Mouse (Mus musculus) lung, postnatal 0 days (tissue): ENCODE results near the gene Zfpm1. TPM values are rescaled to one million over a fixed set of nuclear protein-coding genes. Genes with fewer than 3 reads are reported as not detected.

Experiments
- ATAC-seq: fragments of 200-750 bp; cut with Nextera tagmentation; 2 replicates; pipeline ENCODE4 v1.8.0; 2017; ENCODE audit warnings: moderate library complexity
- DNase-seq: peaks from one replicate; pipeline ENCODE4 v3.0.0-alpha.2; 2016; ENCODE audit warnings: low spot score
- H3K27ac ChIP-seq: fragments of 300-500 bp; sonication (generic); 2 replicates; pipeline ENCODE4 v1.5.1; 2014; ENCODE audit warnings: antibody characterized with exemption, mild to moderate bottlenecking, low read length, mixed read lengths
- H3K27me3 ChIP-seq: fragments of 300-500 bp; sonication (generic); replicated peaks from 2 replicates; pipeline ENCODE4 v1.6.1; 2014; ENCODE audit warnings: low read length, mixed read lengths; ENCODE audit not compliant: insufficient read depth
- H3K36me3 ChIP-seq: fragments of 300-500 bp; sonication (generic); 2 replicates; pipeline ENCODE4 v1.6.1; 2014; ENCODE audit warnings: low read length, mixed read lengths; ENCODE audit not compliant: insufficient read depth
- H3K4me1 ChIP-seq: fragments of 300-500 bp; sonication (generic); 2 replicates; pipeline ENCODE4 v1.6.1; 2014; ENCODE audit warnings: antibody characterized with exemption, low read depth, low read length, mixed read lengths; ENCODE audit not compliant: insufficient read depth
- H3K4me2 ChIP-seq: fragments of 300-500 bp; sonication (generic); replicated peaks from 2 replicates; pipeline ENCODE4 v1.6.1; 2014; ENCODE audit warnings: low read depth, mild to moderate bottlenecking, low read length, moderate library complexity, mixed read lengths
- H3K4me3 ChIP-seq: fragments of 300-500 bp; sonication (generic); 2 replicates; pipeline ENCODE4 v1.5.1; 2014; ENCODE audit warnings: low read depth, low read length
- H3K9ac ChIP-seq: fragments of 300-500 bp; sonication (generic); replicated peaks from 2 replicates; pipeline ENCODE4 v1.6.1; 2014; ENCODE audit warnings: low read depth, mild to moderate bottlenecking
- H3K9me3 ChIP-seq: fragments of 300-500 bp; sonication (generic); 2 replicates; pipeline ENCODE4 v1.6.1; 2016; ENCODE audit warnings: low read length, mixed read lengths
- CTCF ChIP-seq: IDR thresholded peaks from 2 replicates; pipeline ENCODE4 v1.5.1; 2016; ENCODE audit warnings: antibody characterized with exemption, mild to moderate bottlenecking
- EP300 ChIP-seq: IDR thresholded peaks from 2 replicates; pipeline ENCODE4 v1.6.1; 2016; ENCODE audit warnings: antibody characterized with exemption, mild to moderate bottlenecking, control low read depth
- WGBS: fragments of 180-500 bp; shearing (Covaris S2); extraction: QIAGEN DNeasy Blood & Tissue Kit; methylation state at CpG from one replicate; pipeline ENCODE4 v1.1.7; 2014; 5-methylcytosine and 5-hydroxymethylcytosine counted together
- polyA plus RNA-seq: library from polyadenylated mRNA; unstranded; fragments of >200 nt; fragmentation: Nextera tagmentation; extraction: Ambion mirVana; gene quantifications from 2 replicates; pipeline ENCODE4 v1.2.1, GENCODE M21; 2015

Gene Zfpm1
- polyA plus RNA-seq, 1 experiment from 2014 or later: 1.7 TPM

- Histone ChIP-seq H3K9ac (no peak overlapping the region), H3K9me3 (no peaks in the 10 kb centered on the region), H3K27ac (no peak overlapping the region), H3K4me2 (no peak overlapping the region), H3K27me3 (no peaks in the 10 kb centered on the region), H3K36me3 (no peaks in the 10 kb centered on the region), H3K4me3 (no peak overlapping the region), H3K4me1 (no peaks in the 10 kb centered on the region)
- DNase-seq: no peak
- no peak for TF ChIP-seq EP300
- no peak for TF ChIP-seq CTCF
- no peak for ATAC-seq
- 70% methylated on average over 6 of the region's 6 CpGs for WGBS
Measured at GRCm38 (mm10) chr8:122245161-122245560, 36.8 kb upstream of the Zfpm1 start.

DNA sequence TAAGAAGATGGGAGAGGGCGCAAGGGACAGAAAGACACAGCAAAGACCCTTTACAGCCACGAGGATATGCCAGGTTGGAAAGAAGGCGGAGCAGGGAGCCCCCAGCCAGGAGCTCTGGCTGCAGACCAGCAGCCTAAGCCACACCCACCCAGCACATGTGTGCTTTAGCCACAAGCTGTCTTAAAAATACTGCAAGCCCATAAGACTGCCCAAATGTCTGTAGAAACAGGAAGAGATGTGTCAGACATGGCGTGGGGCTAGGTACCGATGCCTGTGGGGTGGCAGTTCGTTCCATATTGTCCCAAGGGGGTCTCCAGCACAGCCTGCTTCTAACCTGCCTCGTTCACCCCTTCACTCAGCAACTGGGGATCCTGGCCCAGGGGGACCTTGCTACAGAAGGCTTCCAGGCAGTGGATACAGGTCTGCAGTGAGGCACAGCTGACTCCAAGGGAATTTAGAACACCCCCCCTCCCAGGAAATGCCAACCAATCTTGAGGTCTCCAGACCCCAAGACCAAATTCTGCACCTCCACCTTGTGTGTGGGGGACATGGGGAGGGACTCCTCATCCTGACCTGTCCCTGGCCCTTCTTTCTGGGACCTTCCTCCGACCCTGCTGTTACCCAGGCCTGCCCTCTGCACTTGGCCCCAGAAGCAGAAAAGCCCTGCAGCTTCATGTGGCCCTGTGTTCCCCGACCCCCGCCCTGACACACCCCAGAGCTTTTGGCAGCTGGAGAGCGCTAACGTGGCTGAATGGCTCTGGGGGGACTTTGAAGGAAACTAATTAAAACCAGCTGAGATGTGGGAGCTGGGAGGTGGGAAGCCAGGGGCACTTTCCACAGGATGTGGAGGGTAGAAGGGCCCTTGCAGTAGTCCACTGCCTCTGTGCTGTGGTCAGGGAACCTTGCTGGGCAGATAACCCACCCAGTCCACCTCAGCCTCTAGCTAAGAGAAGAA is 35.4 kb upstream of the Zfpm1 start:
- no peaks in the 10 kb centered on the region for H3K27me3 ChIP-seq
- TF ChIP-seq CTCF (no peak), EP300 (no peak)
- ATAC-seq: no peak
- no peak overlapping the region for H3K4me2 ChIP-seq
- H3K9ac ChIP-seq: no peak overlapping the region
- H3K27ac ChIP-seq: no peak overlapping the region
- DNase-seq: no peak
- WGBS: 38% methylated on average over 12 of the region's 12 CpGs
- no peaks in the 10 kb centered on the region for H3K4me1 ChIP-seq
- H3K4me3 ChIP-seq: no peak overlapping the region
- H3K9me3 ChIP-seq: no peaks in the 10 kb centered on the region
- no peaks in the 10 kb centered on the region for H3K36me3 ChIP-seq

- WGBS: 75% methylated on average over 1 of the region's 1 CpGs
Measured at GRCm38 (mm10) chr8:122251739-122252138, 30.2 kb upstream of the Zfpm1 start.

DNA sequence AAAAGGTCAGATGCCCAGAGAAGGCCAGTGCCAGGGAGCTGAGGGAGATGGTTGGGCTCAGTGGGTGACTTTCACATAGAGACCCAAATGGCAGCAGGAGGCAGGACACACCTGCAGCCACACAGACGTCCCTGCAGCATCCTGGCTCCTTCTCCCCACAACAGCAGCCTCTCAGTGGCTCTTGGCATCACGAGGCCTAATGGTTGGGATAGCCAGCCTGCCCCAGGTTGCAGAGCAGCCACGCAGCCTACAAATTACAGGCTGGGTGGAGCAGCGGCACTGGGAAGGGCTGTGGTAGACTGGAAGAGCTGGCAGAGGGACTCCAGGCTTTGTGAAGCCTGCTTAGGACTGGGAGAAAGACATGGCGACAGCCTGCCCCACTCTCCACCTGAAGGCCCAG is 29.6 kb upstream of the Zfpm1 start:
- Histone ChIP-seq H3K4me1 (no peaks in the 10 kb centered on the region), H3K27me3 (no peaks in the 10 kb centered on the region), H3K4me2 (no peak overlapping the region), H3K9ac (no peak overlapping the region), H3K36me3 (no peaks in the 10 kb centered on the region), H3K4me3 (no peak overlapping the region), H3K27ac (no peak overlapping the region), H3K9me3 (no peaks in the 10 kb centered on the region)
- DNase-seq (no peak), ATAC-seq (no peak)
- TF ChIP-seq CTCF (no peak), EP300 (no peak)
- 51% methylated on average over 5 of the region's 5 CpGs for WGBS

More at GRCm38 (mm10) chr8:122251739-122252138, 30.2 kb upstream of the Zfpm1 start:
- H3K4me1 ChIP-seq: no peaks in the 10 kb centered on the region
- no peak overlapping the region for H3K27ac ChIP-seq
- H3K9me3 ChIP-seq: no peaks in the 10 kb centered on the region
- TF ChIP-seq EP300 (no peak), CTCF (no peak)
- no peaks in the 10 kb centered on the region for H3K27me3 ChIP-seq
- no peak for DNase-seq
- H3K9ac ChIP-seq: no peak overlapping the region
- H3K36me3 ChIP-seq: no peaks in the 10 kb centered on the region
- H3K4me2 ChIP-seq: no peak overlapping the region
- no peak for ATAC-seq
- H3K4me3 ChIP-seq: no peak overlapping the region

DNA sequence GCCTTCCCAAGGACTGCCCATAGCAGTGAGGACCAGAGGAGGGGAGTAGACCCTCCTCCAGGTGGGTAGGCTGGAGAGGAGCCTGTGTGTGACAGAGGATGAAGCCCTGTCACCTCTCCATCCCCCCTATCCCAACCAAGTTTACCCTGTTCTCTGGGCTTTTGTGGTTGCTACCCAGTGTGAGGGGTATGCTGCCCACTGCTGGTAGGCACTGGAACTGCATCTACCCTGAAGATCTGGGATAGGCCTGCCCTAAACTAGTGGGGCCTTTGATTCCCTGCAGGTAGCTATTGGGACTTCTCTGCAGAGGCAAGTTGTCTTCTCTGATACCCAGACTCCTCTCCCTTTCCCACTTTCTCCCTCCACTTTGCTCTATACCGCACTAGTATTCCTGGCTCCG is 22.6 kb upstream of the Zfpm1 start:
- 71% methylated on average over 2 of the region's 2 CpGs for WGBS
- Histone ChIP-seq H3K4me3 (no peak overlapping the region), H3K27me3 (no peaks in the 10 kb centered on the region), H3K4me1 (no peaks in the 10 kb centered on the region), H3K9ac (no peak overlapping the region), H3K36me3 (no peaks in the 10 kb centered on the region), H3K9me3 (no peaks in the 10 kb centered on the region), H3K4me2 (no peak overlapping the region), H3K27ac (no peak overlapping the region)
- ATAC-seq (no peak), DNase-seq (peak; percentile 50)
- TF ChIP-seq EP300 (no peak), CTCF (peak; percentile 99)

DNA sequence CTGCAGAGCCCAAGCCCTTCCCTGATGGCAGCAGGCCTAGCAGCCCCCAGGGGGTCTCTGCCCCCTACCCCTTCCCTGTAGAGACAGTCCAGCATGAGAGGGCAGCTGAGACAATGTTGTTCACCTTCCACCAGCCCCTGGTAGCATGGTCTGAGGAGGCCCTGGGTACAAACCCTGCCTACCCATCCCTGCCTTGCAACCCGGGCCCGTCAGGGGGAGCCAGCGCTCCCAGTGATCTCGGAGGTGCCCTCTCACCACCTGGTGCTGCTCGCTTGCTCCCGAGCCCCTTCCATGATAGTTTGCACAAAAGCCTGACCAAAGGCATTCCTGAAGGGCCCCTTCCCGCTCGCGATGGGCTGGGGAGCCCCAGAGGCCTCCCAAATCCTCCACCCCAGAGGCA is 21.2 kb upstream of the Zfpm1 start:
- no peak overlapping the region for H3K4me3 ChIP-seq
- no peak overlapping the region for H3K27ac ChIP-seq
- no peaks in the 10 kb centered on the region for H3K36me3 ChIP-seq
- H3K4me1 ChIP-seq: no peaks in the 10 kb centered on the region
- no peaks in the 10 kb centered on the region for H3K9me3 ChIP-seq
- no peak overlapping the region for H3K9ac ChIP-seq
- ATAC-seq (no peak), DNase-seq (no peak)
- TF ChIP-seq EP300 (no peak), CTCF (no peak)
- H3K27me3 ChIP-seq: no peaks in the 10 kb centered on the region
- 44% methylated on average over 9 of the region's 9 CpGs for WGBS
- no peak overlapping the region for H3K4me2 ChIP-seq
